Mouse (Mus musculus) kidney, embryonic 14.5 days (tissue): ENCODE data around the gene Sox5. TPM values are rescaled to one million over a fixed set of nuclear protein-coding genes. Genes with fewer than 3 reads are reported as not detected.
"Not testable (repeated sequence)": the region's sequence is repeated elsewhere in the genome, so short reads cannot be mapped to it uniquely, and the experiment has no call there.

Source experiments
- ATAC-seq: fragments of 200-750 bp; cut with Nextera tagmentation; 2 replicates; pipeline ENCODE4 v1.8.0; 2017; ENCODE audit warnings: moderate number of reproducible peaks, mild to moderate bottlenecking, moderate TSS enrichment, moderate library complexity; ENCODE audit not compliant: low FRiP score, low TSS enrichment
- H3K27ac ChIP-seq: fragments of 300-500 bp; sonication (generic); 2 replicates; pipeline ENCODE4 v1.5.1; 2014; ENCODE audit warnings: low read depth, mild to moderate bottlenecking, low read length, moderate library complexity, mixed read lengths
- H3K27me3 ChIP-seq: fragments of 300-500 bp; sonication (generic); 2 replicates; pipeline ENCODE4 v1.6.1; 2014; ENCODE audit warnings: mild to moderate bottlenecking, low read length; ENCODE audit not compliant: control insufficient read depth, insufficient read depth
- H3K36me3 ChIP-seq: fragments of 300-500 bp; sonication (generic); 2 replicates; pipeline ENCODE4 v1.6.1; 2014; ENCODE audit warnings: low read length, mixed read lengths; ENCODE audit not compliant: control insufficient read depth, insufficient read depth
- H3K4me1 ChIP-seq: fragments of 300-500 bp; sonication (generic); 2 replicates; pipeline ENCODE4 v1.6.1; 2014; ENCODE audit warnings: low read length, mixed read lengths; ENCODE audit not compliant: control insufficient read depth, insufficient read depth
- H3K4me2 ChIP-seq: fragments of 300-500 bp; sonication (generic); replicated peaks from 2 replicates; pipeline ENCODE4 v1.6.1; 2014; ENCODE audit warnings: low read depth, mild to moderate bottlenecking, low read length
- H3K4me3 ChIP-seq: fragments of 300-500 bp; sonication (generic); 2 replicates; pipeline ENCODE4 v1.5.1; 2014; ENCODE audit warnings: mild to moderate bottlenecking, low read length
- H3K9ac ChIP-seq: fragments of 300-500 bp; sonication (generic); 2 replicates; pipeline ENCODE4 v1.6.1; 2014; ENCODE audit warnings: low read depth, mild to moderate bottlenecking, low read length, moderate library complexity
- H3K9me3 ChIP-seq: fragments of 300-500 bp; sonication (generic); 2 replicates; pipeline ENCODE4 v1.6.1; 2016; ENCODE audit warnings: low read length; ENCODE audit not compliant: control insufficient read depth
- WGBS: fragments of 180-500 bp; shearing (Covaris S2); extraction: QIAGEN DNeasy Blood & Tissue Kit; methylation state at CpG from one replicate; pipeline ENCODE4 v1.1.7; 2014; 5-methylcytosine and 5-hydroxymethylcytosine counted together
- polyA plus RNA-seq: library from polyadenylated mRNA; unstranded; fragments of >200 nt; fragmentation: Nextera tagmentation; extraction: Ambion mirVana; gene quantifications from 2 replicates; pipeline ENCODE4 v1.2.1, GENCODE M21; 2014

Sox5 gene
- polyA plus RNA-seq, 1 experiment from 2014 or later: 13.0 TPM

DNA sequence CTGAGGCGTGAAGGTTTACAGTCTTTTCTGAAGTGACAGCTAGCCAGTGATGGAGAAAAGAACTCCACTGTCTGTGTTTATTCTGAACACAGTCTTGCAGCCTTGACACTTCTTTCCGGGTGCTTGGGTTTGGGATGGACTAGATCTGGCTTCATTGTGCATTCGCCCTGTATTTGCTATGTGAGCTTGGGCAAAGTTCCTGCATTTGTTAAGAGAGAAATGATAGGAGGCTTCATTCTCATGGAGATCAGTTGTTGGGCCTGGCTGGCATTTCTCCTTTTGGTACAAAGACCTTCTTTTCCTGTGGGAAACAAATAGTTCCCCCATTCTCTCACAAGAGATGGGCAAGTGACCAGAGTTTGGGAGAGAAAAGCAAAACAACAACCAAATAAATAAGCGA lies 490.3 kb downstream of the Sox5 start:
- Histone ChIP-seq H3K4me3 (no peak overlapping the region), H3K9ac (no peak overlapping the region), H3K27ac (no peak overlapping the region), H3K4me1 (no peaks in the 10 kb centered on the region), H3K36me3 (no peaks in the 10 kb centered on the region), H3K27me3 (no peaks in the 10 kb centered on the region), H3K4me2 (no peak overlapping the region), H3K9me3 (peaks cover 9% of the 10 kb centered on the region; the same call in 1 of the 2 replicates)
- no peak for ATAC-seq
- WGBS: 85% methylated on average over 4 of the region's 4 CpGs

GRCm38 (mm10) chr6:144286122-144286521 lies 495.7 kb downstream of the Sox5 start:
- Histone ChIP-seq H3K27me3 (no peaks in the 10 kb centered on the region), H3K4me3 (no peak overlapping the region), H3K27ac (no peak overlapping the region), H3K9ac (no peak overlapping the region), H3K4me1 (no peaks in the 10 kb centered on the region), H3K36me3 (no peaks in the 10 kb centered on the region), H3K4me2 (no peak overlapping the region), H3K9me3 (no peaks in the 10 kb centered on the region)
- 85% methylated on average over 4 of the region's 4 CpGs for WGBS
- ATAC-seq: no peak

DNA sequence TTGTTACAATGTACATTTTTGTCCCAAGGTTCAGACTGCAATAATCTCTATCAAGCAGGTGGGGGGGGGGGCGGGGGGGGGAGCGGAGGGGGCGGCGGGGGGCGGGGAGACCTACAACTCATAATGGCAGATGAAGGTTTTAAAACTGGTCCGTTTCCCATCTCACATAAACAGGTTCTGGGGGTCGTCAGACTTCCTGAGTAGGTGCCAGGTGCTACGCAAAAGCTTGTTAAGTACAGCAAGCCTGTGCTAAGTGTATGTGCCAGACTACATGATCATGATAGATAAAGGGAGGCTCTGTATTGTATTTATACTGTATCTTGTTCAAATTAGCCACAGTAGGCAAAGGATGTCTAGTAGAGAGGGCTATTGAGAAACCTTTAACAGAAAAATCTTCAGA lies 498.6 kb downstream of the Sox5 start:
- H3K27me3 ChIP-seq: no peaks in the 10 kb centered on the region
- 72% methylated on average over 3 of the region's 8 CpGs for WGBS
- no peak for ATAC-seq
- H3K4me1 ChIP-seq: no peaks in the 10 kb centered on the region
- no peaks in the 10 kb centered on the region for H3K9me3 ChIP-seq
- no peak overlapping the region for H3K9ac ChIP-seq
- no peak overlapping the region for H3K4me3 ChIP-seq
- H3K27ac ChIP-seq: no peak overlapping the region
- H3K36me3 ChIP-seq: no peaks in the 10 kb centered on the region
- H3K4me2 ChIP-seq: no peak overlapping the region

DNA sequence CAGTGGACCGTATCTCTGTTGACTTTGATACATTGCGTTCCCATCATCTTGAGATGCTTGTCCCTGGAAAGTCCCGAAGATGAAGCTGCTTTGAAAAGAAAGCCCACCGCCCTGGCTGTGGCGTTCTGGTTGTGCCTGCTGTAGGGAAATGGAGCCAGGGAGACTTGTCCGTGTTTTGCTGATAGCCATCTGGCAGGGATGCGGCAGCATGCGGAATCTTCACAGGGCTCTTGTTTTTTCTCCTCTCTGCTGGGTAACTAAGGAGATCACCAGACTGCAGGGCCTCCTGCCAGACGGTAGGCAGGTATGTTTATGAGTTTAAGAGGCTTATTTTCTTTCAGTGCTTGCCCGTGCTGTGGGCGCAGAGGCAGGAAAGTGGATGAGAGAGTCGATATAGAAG lies 499.0 kb downstream of the Sox5 start:
- no peaks in the 10 kb centered on the region for H3K27me3 ChIP-seq
- H3K27ac ChIP-seq: no peak overlapping the region
- 84% methylated on average over 12 of the region's 12 CpGs for WGBS
- no peak for ATAC-seq
- no peaks in the 10 kb centered on the region for H3K36me3 ChIP-seq
- H3K9me3 ChIP-seq: no peaks in the 10 kb centered on the region
- no peak overlapping the region for H3K4me3 ChIP-seq
- H3K4me2 ChIP-seq: no peak overlapping the region
- H3K4me1 ChIP-seq: no peaks in the 10 kb centered on the region
- no peak overlapping the region for H3K9ac ChIP-seq

DNA sequence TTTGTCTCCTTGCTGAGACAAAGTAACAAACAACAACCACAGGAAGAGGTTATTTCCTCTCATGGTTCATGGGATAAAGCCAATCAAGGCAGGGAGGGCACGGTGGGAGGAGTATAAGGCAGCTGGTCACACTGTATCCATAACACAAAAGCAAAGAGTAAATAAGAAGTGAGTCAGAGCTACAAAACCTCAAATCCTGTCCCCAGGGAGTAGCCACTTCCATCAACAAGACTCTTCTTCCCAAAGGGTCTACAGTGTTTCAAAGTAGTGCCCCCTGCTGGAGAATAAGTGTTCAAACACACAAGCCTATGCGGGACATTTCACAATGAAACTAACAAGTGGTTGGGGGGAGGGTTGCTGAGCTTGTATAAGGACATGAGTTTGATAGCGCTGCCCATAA lies 500.1 kb downstream of the Sox5 start:
- no peak overlapping the region for H3K4me2 ChIP-seq
- H3K36me3 ChIP-seq: no peaks in the 10 kb centered on the region
- H3K4me1 ChIP-seq: no peaks in the 10 kb centered on the region
- WGBS: 94% methylated on average over 3 of the region's 3 CpGs
- no peak for ATAC-seq
- no peak overlapping the region for H3K27ac ChIP-seq
- H3K27me3 ChIP-seq: no peaks in the 10 kb centered on the region
- H3K9me3 ChIP-seq: no peaks in the 10 kb centered on the region
- no peak overlapping the region for H3K9ac ChIP-seq
- no peak overlapping the region for H3K4me3 ChIP-seq

- WGBS: 46% methylated on average over 13 of the region's 13 CpGs
- Histone ChIP-seq H3K9ac (no peak overlapping the region), H3K27ac (no peak overlapping the region), H3K4me1 (no peaks in the 10 kb centered on the region), H3K36me3 (no peaks in the 10 kb centered on the region), H3K4me2 (no peak overlapping the region), H3K9me3 (no peaks in the 10 kb centered on the region), H3K4me3 (no peak overlapping the region), H3K27me3 (no peaks in the 10 kb centered on the region)
- no peak for ATAC-seq
Measured at GRCm38 (mm10) chr6:144278505-144279053, 503.2 kb downstream of the Sox5 start.

DNA sequence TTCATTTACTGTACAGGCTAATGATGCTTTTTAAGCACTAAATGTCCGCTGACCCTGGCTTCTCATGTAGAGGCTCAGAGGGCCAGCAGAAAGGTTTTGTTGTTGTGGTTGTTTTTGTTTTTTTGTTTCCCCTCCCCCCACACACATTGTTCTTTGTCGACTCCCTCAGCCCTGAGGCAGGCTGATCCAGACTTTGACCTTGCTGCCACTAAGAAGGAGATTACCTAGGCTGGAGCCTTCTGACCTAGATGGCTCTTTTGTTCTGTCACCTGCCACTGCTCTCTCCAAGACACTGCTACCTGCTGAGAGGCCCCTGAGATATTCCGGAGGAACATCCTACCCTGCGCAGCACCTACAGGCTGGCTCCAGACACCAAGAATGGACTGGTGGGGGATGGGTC lies 508.4 kb downstream of the Sox5 start:
- not testable (repeated sequence) for H3K4me3 ChIP-seq, H3K27me3 ChIP-seq, H3K9me3 ChIP-seq, ATAC-seq, H3K27ac ChIP-seq, H3K36me3 ChIP-seq, H3K4me1 ChIP-seq, H3K9ac ChIP-seq, H3K4me2 ChIP-seq
- WGBS: 54% methylated on average over 4 of the region's 4 CpGs

GRCm38 (mm10) chr6:144271326-144271725 lies 510.5 kb downstream of the Sox5 start:
- H3K9me3 ChIP-seq: no peaks in the 10 kb centered on the region
- H3K27ac ChIP-seq: no peak overlapping the region
- WGBS: 91% methylated on average over 2 of the region's 2 CpGs
- no peaks in the 10 kb centered on the region for H3K4me1 ChIP-seq
- H3K4me3 ChIP-seq: no peak overlapping the region
- no peak for ATAC-seq
- no peaks in the 10 kb centered on the region for H3K36me3 ChIP-seq
- no peak overlapping the region for H3K4me2 ChIP-seq
- no peak overlapping the region for H3K9ac ChIP-seq
- H3K27me3 ChIP-seq: no peaks in the 10 kb centered on the region

DNA sequence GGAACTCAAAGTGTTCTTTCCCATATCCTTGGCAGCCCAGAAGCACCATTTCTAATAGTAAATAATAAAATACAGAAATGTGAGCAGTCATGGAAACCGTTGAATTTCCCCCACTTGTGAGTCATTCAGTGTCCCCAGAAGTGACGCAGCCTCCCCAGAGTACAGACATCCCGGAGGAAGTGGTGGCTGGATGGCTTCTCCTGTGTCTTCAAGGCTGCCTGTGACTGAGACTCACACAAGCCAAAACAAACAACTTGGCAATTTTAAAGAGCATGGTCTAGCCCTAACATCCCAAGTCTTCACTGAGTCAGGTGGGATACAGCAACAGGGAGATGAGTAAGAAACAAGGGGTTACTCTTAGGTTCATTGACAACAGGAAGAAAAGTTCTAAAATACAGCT lies 511.5 kb downstream of the Sox5 start:
- no peak for ATAC-seq
- Histone ChIP-seq H3K27me3 (no peaks in the 10 kb centered on the region), H3K4me1 (no peaks in the 10 kb centered on the region), H3K4me3 (no peak overlapping the region), H3K9me3 (no peaks in the 10 kb centered on the region), H3K4me2 (no peak overlapping the region), H3K36me3 (no peaks in the 10 kb centered on the region), H3K27ac (no peak overlapping the region), H3K9ac (no peak overlapping the region)
- WGBS: 80% methylated on average over 3 of the region's 3 CpGs
